Mouse (Mus musculus) lung, embryonic 16.5 days (tissue): ENCODE measurements at regions not wholly inside any gene's neighbourhood (a gene's known extent, or its start where the extent isn't known, plus 50 kb on each side); places are given as distances from the start of the nearest gene placed in this dataset.

Experiments
- ATAC-seq: fragments of 200-750 bp; cut with Nextera tagmentation; 2 replicates; pipeline ENCODE4 v1.8.0; 2017; ENCODE audit warnings: low read depth, mild to moderate bottlenecking, moderate library complexity
- H3K27ac ChIP-seq: fragments of 300-500 bp; sonication (generic); 2 replicates; pipeline ENCODE4 v1.5.1; 2014; ENCODE audit warnings: mild to moderate bottlenecking, control low read depth, low read length
- H3K27me3 ChIP-seq: fragments of 300-500 bp; sonication (generic); 2 replicates; pipeline ENCODE4 v1.6.1; 2014; ENCODE audit warnings: low read depth, low read length, mixed read lengths; ENCODE audit not compliant: control insufficient read depth, insufficient read depth
- H3K36me3 ChIP-seq: fragments of 300-500 bp; sonication (generic); 2 replicates; pipeline ENCODE4 v1.6.1; 2014; ENCODE audit warnings: low read length; ENCODE audit not compliant: control insufficient read depth, insufficient read depth
- H3K4me1 ChIP-seq: fragments of 300-500 bp; sonication (generic); replicated peaks from 2 replicates; pipeline ENCODE4 v1.6.1; 2014; ENCODE audit warnings: low read length, mixed read lengths; ENCODE audit not compliant: control insufficient read depth, insufficient read depth
- H3K4me2 ChIP-seq: fragments of 300-500 bp; sonication (generic); 2 replicates; pipeline ENCODE4 v1.6.1; 2014; ENCODE audit warnings: low read depth, low read length, control low read depth
- H3K4me3 ChIP-seq: fragments of 300-500 bp; sonication (generic); 2 replicates; pipeline ENCODE4 v1.5.1; 2014; ENCODE audit warnings: mild to moderate bottlenecking, low read length, control low read depth
- H3K9ac ChIP-seq: fragments of 300-500 bp; sonication (generic); 2 replicates; pipeline ENCODE4 v1.6.1; 2014; ENCODE audit warnings: low read length, control low read depth
- H3K9me3 ChIP-seq: fragments of 300-500 bp; sonication (generic); 2 replicates; pipeline ENCODE4 v1.6.1; 2016; ENCODE audit warnings: low read length; ENCODE audit not compliant: control insufficient read depth
- WGBS: fragments of 180-500 bp; shearing (Covaris S2); extraction: QIAGEN DNeasy Blood & Tissue Kit; methylation state at CpG from one replicate; pipeline ENCODE4 v1.1.7; 2014; 5-methylcytosine and 5-hydroxymethylcytosine counted together

GRCm38 (mm10) chr8:25332120-25332607 lies 508.0 kb upstream of the Adam5 start:
- no peak overlapping the region for H3K4me3 ChIP-seq
- no peak overlapping the region for H3K9ac ChIP-seq
- 73% methylated on average over 8 of the region's 8 CpGs for WGBS
- no peak for ATAC-seq
- no peaks in the 10 kb centered on the region for H3K36me3 ChIP-seq
- 0 out of 2 replicates have a peak, but pooled peaks cover 3% of the 10 kb centered on the region for H3K4me1 ChIP-seq
- H3K27me3 ChIP-seq: no peaks in the 10 kb centered on the region
- H3K9me3 ChIP-seq: no peaks in the 10 kb centered on the region; the same call in 1 of the 2 replicates
- no peak overlapping the region for H3K4me2 ChIP-seq
- H3K27ac ChIP-seq: no peak overlapping the region

- H3K4me2 ChIP-seq: no peak overlapping the region
- peak; percentile 45; the same call in 1 of the 2 replicates for ATAC-seq
- no peaks in the 10 kb centered on the region for H3K27me3 ChIP-seq
- H3K9ac ChIP-seq: no peak overlapping the region
- 48% methylated on average over 7 of the region's 7 CpGs for WGBS
- H3K27ac ChIP-seq: 0 out of 2 replicates have a peak overlapping the region, but pooled peaks have one; percentile 17
- H3K9me3 ChIP-seq: no peaks in the 10 kb centered on the region
- no peaks in the 10 kb centered on the region for H3K36me3 ChIP-seq
- H3K4me1 ChIP-seq: peaks cover 9% of the 10 kb centered on the region
- H3K4me3 ChIP-seq: no peak overlapping the region
Observed at GRCm38 (mm10) chr8:25331161-25331776, 507.1 kb upstream of the Adam5 start.

- Histone ChIP-seq H3K9ac (no peak overlapping the region), H3K36me3 (no peaks in the 10 kb centered on the region), H3K4me2 (no peak overlapping the region), H3K4me3 (no peak overlapping the region), H3K9me3 (no peaks in the 10 kb centered on the region), H3K27ac (peak overlapping the region; percentile 43; the same call in 1 of the 2 replicates), H3K4me1 (peaks cover 15% of the 10 kb centered on the region), H3K27me3 (no peaks in the 10 kb centered on the region)
- ATAC-seq: peak; percentile 75
- WGBS: 27% methylated on average over 1 of the region's 1 CpGs
Observed at GRCm38 (mm10) chr8:25329791-25330190, 505.6 kb upstream of the Adam5 start.

DNA sequence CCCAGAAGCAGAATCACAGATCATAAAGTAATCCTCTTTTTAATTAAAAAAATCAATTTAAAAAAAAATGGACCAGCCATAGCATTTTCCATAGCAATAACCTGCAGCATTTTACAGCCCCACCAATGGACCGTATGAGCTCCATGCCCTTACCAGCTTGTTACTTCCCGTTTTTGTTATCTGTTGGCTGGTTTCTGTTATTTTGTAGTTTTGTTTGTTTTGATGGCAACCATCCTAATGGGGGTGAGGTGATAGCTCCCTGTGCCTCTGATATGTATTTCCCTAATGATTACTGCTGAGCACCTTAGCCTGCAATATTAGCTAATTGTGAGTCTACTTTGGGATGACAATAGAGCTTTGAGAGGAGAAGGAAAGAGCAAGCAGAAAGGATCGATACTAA lies 504.1 kb upstream of the Adam5 start:
- H3K36me3 ChIP-seq: no peaks in the 10 kb centered on the region
- H3K4me2 ChIP-seq: no peak overlapping the region
- no peaks in the 10 kb centered on the region for H3K27me3 ChIP-seq
- WGBS: 55% methylated on average over 3 of the region's 3 CpGs
- H3K9me3 ChIP-seq: no peaks in the 10 kb centered on the region
- no peak overlapping the region for H3K9ac ChIP-seq
- no peak overlapping the region for H3K27ac ChIP-seq
- ATAC-seq: no peak
- H3K4me1 ChIP-seq: peaks cover 23% of the 10 kb centered on the region
- no peak overlapping the region for H3K4me3 ChIP-seq

- no peak for ATAC-seq
- peaks cover 23% of the 10 kb centered on the region for H3K4me1 ChIP-seq
- H3K27ac ChIP-seq: no peak overlapping the region
- no peak overlapping the region for H3K4me3 ChIP-seq
- no peak overlapping the region for H3K9ac ChIP-seq
- no peak overlapping the region for H3K4me2 ChIP-seq
- WGBS: 79% methylated on average over 6 of the region's 6 CpGs
- H3K27me3 ChIP-seq: no peaks in the 10 kb centered on the region
- H3K36me3 ChIP-seq: no peaks in the 10 kb centered on the region
- no peaks in the 10 kb centered on the region for H3K9me3 ChIP-seq
Observed at GRCm38 (mm10) chr8:25326930-25327329, 502.8 kb upstream of the Adam5 start.

DNA sequence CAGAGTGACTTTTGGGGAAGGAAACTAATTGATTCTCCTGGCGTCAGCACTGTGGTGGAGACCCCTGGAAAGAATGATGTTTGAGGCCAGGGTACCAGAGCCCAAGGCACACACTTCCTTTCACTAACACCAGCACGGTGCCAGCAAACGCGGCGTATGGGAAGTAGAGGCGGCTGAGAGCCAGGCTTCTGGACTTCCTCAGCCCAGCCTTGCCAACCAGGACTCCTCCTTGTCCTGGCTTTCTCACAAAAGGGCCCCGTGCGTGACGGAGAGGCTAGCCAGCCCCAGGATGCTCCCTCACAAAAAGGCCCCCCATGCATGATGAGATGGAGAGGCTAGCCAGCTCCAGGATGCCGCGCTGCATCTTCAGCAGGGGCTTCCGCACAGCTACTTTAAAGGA lies 502.1 kb upstream of the Adam5 start:
- peak; percentile 56 for ATAC-seq
- 52% methylated on average over 12 of the region's 12 CpGs for WGBS
- H3K4me3 ChIP-seq: no peak overlapping the region

GRCm38 (mm10) chr8:25324731-25325130 lies 500.6 kb upstream of the Adam5 start:
- Histone ChIP-seq H3K9ac (no peak overlapping the region), H3K9me3 (peaks cover 3% of the 10 kb centered on the region), H3K36me3 (no peaks in the 10 kb centered on the region), H3K4me2 (no peak overlapping the region), H3K27me3 (no peaks in the 10 kb centered on the region), H3K27ac (no peak overlapping the region), H3K4me3 (no peak overlapping the region), H3K4me1 (peaks cover 19% of the 10 kb centered on the region)
- 72% methylated on average over 9 of the region's 9 CpGs for WGBS
- peak; percentile 39; the same call in 1 of the 2 replicates for ATAC-seq

More for the DNA sequence above, 502.1 kb upstream of the Adam5 start:
- Histone ChIP-seq H3K4me2 (no peak overlapping the region), H3K9me3 (no peaks in the 10 kb centered on the region), H3K36me3 (no peaks in the 10 kb centered on the region), H3K27ac (no peak overlapping the region), H3K4me1 (peaks cover 23% of the 10 kb centered on the region), H3K9ac (no peak overlapping the region), H3K27me3 (no peaks in the 10 kb centered on the region)

DNA sequence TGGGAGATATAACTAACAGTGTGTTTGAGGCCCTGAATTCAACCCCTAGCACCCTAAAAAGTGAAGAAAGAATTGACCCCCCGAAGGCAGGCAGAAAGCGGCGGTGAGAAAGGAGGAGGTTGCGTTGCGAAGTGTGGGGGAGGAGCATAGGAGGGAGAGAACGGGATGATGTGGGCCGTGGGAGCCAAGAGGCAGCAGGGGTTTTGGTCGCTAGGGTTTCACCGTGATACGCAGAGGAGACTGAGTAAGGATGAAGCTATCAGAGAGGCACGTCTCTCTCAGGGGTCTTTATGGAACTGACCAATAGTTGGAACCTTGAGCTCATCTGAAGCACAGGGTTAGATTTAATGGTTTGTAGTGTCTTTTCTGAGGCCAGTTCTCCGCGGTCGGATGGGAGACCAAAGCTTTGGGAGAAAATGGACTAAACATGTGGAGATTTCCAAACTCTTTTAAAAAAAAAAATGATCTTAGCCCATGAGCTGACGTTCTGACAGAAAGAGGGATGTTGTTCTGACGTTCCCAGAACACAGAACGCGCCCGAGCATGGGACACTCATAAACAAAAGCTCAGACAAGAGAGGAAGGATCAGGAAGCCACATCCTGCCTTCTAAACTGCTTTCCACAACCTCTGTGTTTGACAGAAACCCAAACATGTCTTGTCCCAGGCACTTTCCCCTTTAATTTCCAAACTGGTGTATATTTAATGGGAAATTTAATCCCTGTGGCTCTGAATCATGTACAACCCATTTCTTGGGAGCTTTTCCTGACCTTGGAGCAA lies 499.7 kb upstream of the Adam5 start:
- H3K4me2 ChIP-seq: peak overlapping the region; percentile 39
- H3K4me3 ChIP-seq: no peak overlapping the region
- peak; percentile 68 for ATAC-seq
- H3K4me1 ChIP-seq: peaks cover 19% of the 10 kb centered on the region
- 32% methylated on average over 19 of the region's 19 CpGs for WGBS
- H3K27me3 ChIP-seq: no peaks in the 10 kb centered on the region
- H3K9ac ChIP-seq: no peak overlapping the region
- peaks cover 3% of the 10 kb centered on the region for H3K9me3 ChIP-seq
- peak overlapping the region; percentile 32 for H3K27ac ChIP-seq
- no peaks in the 10 kb centered on the region for H3K36me3 ChIP-seq

- Histone ChIP-seq H3K4me1 (no peaks in the 10 kb centered on the region), H3K9ac (no peak overlapping the region), H3K9me3 (peaks cover 3% of the 10 kb centered on the region), H3K36me3 (no peaks in the 10 kb centered on the region), H3K27ac (no peak overlapping the region), H3K4me3 (no peak overlapping the region), H3K4me2 (no peak overlapping the region), H3K27me3 (no peaks in the 10 kb centered on the region)
- ATAC-seq: no peak
- WGBS: 81% methylated on average over 4 of the region's 4 CpGs
Observed at GRCm38 (mm10) chr8:25316383-25316782, 492.2 kb upstream of the Adam5 start.
